Mouse (Mus musculus): Measurements from ENCODE around the gene Spata2l. TPM values are rescaled to one million over a fixed set of nuclear protein-coding genes. Genes with fewer than 3 reads are reported as not detected.

Spata2l gene
- polyA plus RNA-seq, 1 experiment: 2.8 TPM

GRCm38 (mm10) chr8:123185566-123186409 lies 50.2 kb downstream of the Spata2l start, which contains the start of gene Dpep1:
Gene Dpep1, plus strand, starts transcription at chr8:123186242.
- Histone ChIP-seq H3K4me3 (replicated peaks; ENCODE audit: control insufficient read depth, low read depth, low read length) (no peak within 1 kb of the TSS), H3K4me1 (ENCODE audit: control insufficient read depth, insufficient read depth, low read length) (peaks cover 1% of the 10 kb centered on the region; the same call in 1 of the 2 replicates), H3K27ac (ENCODE audit: control insufficient read depth, insufficient read depth, low read depth, low read length, poor library complexity) (no peak within 1 kb of the TSS)
- 75% methylated on average over 19 of the region's 19 CpGs for WGBS
- TF ChIP-seq CTCF (IDR thresholded peaks at IDR 0.05; ENCODE audit: control insufficient read depth, insufficient read depth, low read length) (no peak), POLR2A (IDR thresholded peaks at IDR 0.05; ENCODE audit: borderline replicate concordance, control insufficient read depth, low read depth, low read length) (no peak)

- WGBS: 82% methylated on average over 3 of the region's 3 CpGs
- no peak for TF ChIP-seq POLR2A (IDR thresholded peaks at IDR 0.05; ENCODE audit: borderline replicate concordance, control insufficient read depth, low read depth, low read length)
- no peak for TF ChIP-seq CTCF (IDR thresholded peaks at IDR 0.05; ENCODE audit: control insufficient read depth, insufficient read depth, low read length)
- H3K4me1 ChIP-seq (ENCODE audit: control insufficient read depth, insufficient read depth, low read length): no peaks in the 10 kb centered on the region
- H3K4me3 ChIP-seq (replicated peaks; ENCODE audit: control insufficient read depth, low read depth, low read length): no peak overlapping the region
- H3K27ac ChIP-seq (ENCODE audit: control insufficient read depth, insufficient read depth, low read depth, low read length, poor library complexity): no peak overlapping the region
These were observed 54.6 kb downstream of the Spata2l start for GRCm38 (mm10) chr8:123181391-123181790.

Other genes starting within 250 kb of the Spata2l start
- 38.1 and 78.7 TPM in 2 replicates for gene Ankrd11, start 194.0 kb downstream of the Spata2l start, polyA plus RNA-seq (2011; ENCODE audit: insufficient read depth, insufficient read length, low replicate concordance, missing spikeins)
- 66.1 and 74.6 TPM in 2 replicates for gene Spg7, start 173.3 kb downstream of the Spata2l start, polyA plus RNA-seq (2011; ENCODE audit: insufficient read depth, insufficient read length, low replicate concordance, missing spikeins)
- gene Rpl13, start 133.9 kb downstream of the Spata2l start, polyA plus RNA-seq (2011; ENCODE audit: insufficient read depth, insufficient read length, low replicate concordance, missing spikeins): 1,064 and 1,759 TPM in 2 replicates
- gene Cpne7, start 118.9 kb downstream of the Spata2l start, polyA plus RNA-seq (2011; ENCODE audit: insufficient read depth, insufficient read length, low replicate concordance, missing spikeins): 0.40 and 1.5 TPM in 2 replicates
- 0.52 and 1.4 TPM in 2 replicates for gene Sult5a1, start 77.9 kb downstream of the Spata2l start, polyA plus RNA-seq (2011; ENCODE audit: insufficient read depth, insufficient read length, low replicate concordance, missing spikeins)
- gene Dpep1, start 50.0 kb downstream of the Spata2l start, polyA plus RNA-seq (2011; ENCODE audit: insufficient read depth, insufficient read length, low replicate concordance, missing spikeins): 9.7 and 14.2 TPM in 2 replicates
- 62.6 and 88.7 TPM in 2 replicates for gene Chmp1a, start 23.5 kb downstream of the Spata2l start, polyA plus RNA-seq (2011; ENCODE audit: insufficient read depth, insufficient read length, low replicate concordance, missing spikeins)
- gene Spata33, start 23.4 kb downstream of the Spata2l start, polyA plus RNA-seq (2011; ENCODE audit: insufficient read depth, insufficient read length, low replicate concordance, missing spikeins): 0.62 TPM in 1 of 2 replicates, not detected in the other
- gene Cdk10, start 11.4 kb downstream of the Spata2l start, polyA plus RNA-seq (2011; ENCODE audit: insufficient read depth, insufficient read length, low replicate concordance, missing spikeins): 32.1 and 71.7 TPM in 2 replicates
- gene Zfp276, start 18.0 kb upstream of the Spata2l start, polyA plus RNA-seq (2011; ENCODE audit: insufficient read depth, insufficient read length, low replicate concordance, missing spikeins): 10.9 and 29.2 TPM in 2 replicates
- 12.4 and 30.1 TPM in 2 replicates for gene Vps9d1, start 18.1 kb upstream of the Spata2l start, polyA plus RNA-seq (2011; ENCODE audit: insufficient read depth, insufficient read length, low replicate concordance, missing spikeins)
- 45.3 and 60.2 TPM in 2 replicates for gene Fanca, start 82.3 kb upstream of the Spata2l start, polyA plus RNA-seq (2011; ENCODE audit: insufficient read depth, insufficient read length, low replicate concordance, missing spikeins)
- 1.5 TPM in 2 replicates for gene Spire2, start 96.5 kb upstream of the Spata2l start, polyA plus RNA-seq (2011; ENCODE audit: insufficient read depth, insufficient read length, low replicate concordance, missing spikeins)
- gene Tcf25, start 137.5 kb upstream of the Spata2l start, polyA plus RNA-seq (2011; ENCODE audit: insufficient read depth, insufficient read length, low replicate concordance, missing spikeins): 171 and 310 TPM in 2 replicates
- gene Mc1r, start 170.9 kb upstream of the Spata2l start, polyA plus RNA-seq (2011; ENCODE audit: insufficient read depth, insufficient read length, low replicate concordance, missing spikeins): 0.36 and 0.70 TPM in 2 replicates
- 0.56 and 1.4 TPM in 2 replicates for gene Tubb3, start 175.2 kb upstream of the Spata2l start, polyA plus RNA-seq (2011; ENCODE audit: insufficient read depth, insufficient read length, low replicate concordance, missing spikeins)
- 10.3 and 16.7 TPM in 2 replicates for gene Def8, start 187.3 kb upstream of the Spata2l start, polyA plus RNA-seq (2011; ENCODE audit: insufficient read depth, insufficient read length, low replicate concordance, missing spikeins)
- gene Afg3l1, start 241.7 kb upstream of the Spata2l start, polyA plus RNA-seq (2011; ENCODE audit: insufficient read depth, insufficient read length, low replicate concordance, missing spikeins): 12.3 and 22.8 TPM in 2 replicates

All from bone marrow, adult 2 months (tissue).